ENCODE assay signal across 10 mouse cellular contexts in the genomic region with DNA sequence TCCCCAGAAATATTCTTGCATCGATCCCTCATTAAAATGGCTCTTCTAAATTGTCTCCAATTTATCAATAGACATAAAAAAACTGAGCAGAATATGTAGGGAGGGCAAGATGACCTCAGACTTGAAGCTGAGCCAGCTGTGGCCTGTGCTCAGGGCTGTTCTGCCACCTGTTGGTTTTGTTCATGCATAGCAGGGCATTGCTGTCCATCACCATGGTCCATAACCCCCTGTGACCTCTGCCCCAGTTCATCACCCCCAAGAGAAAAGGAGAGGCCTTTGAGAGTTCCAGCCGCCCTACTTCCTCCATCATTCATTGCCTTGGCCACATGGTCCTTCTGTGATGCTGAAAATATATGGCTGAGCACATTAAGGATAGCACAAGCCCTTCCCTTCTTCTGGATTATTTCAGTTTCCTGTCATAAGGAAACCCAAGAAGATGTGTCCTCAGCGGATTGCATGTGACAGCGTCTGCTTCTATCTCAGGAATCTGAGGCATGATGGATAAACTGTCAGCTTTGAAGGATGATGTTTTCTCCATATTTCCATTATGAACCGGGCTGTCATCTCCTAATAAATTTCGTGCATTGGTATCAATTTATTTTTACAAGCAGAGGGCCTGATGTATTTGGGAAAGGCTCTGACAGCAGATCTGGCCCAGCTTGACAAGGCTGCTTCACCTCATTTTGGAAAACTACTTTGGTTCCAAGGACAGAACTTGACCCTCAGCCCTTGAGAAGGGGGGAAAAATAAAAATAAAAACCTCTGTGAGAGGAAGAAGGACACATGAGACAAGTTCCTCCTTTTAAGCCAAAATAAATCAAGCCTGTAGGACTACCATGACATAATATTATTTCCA.
A peak's percentile ranks its signal among the peaks of the same experiment; 100 is the strongest.
DNase-seq lines count a peak whose midpoint lies in the region; ATAC-seq and TF ChIP-seq lines count a peak whose summit lies in the region.
"Had no signal": no experiment of that assay in that cellular context is flagged by ENCODE, and none has a peak within 500 bp of the region (broad histone marks: within the 10 kb centered on the region; RNA-seq: fewer than 3 reads in every experiment).

No protein-coding gene starts in this region.

- H3K36me3 ChIP-seq in E14TG2a.4 (ENCODE audit: insufficient read depth, low read length), result no peaks in the 10 kb centered on the region
- H3K36me3 ChIP-seq in limb, embryonic 15.5 days, result no peaks in the 10 kb centered on the region
- no peaks in the 10 kb centered on the region for H3K36me3 ChIP-seq in forebrain, postnatal 0 days (ENCODE audit: insufficient read depth)
- H3K36me3 ChIP-seq: embryonic facial prominence, embryonic 15.5 days; lung, embryonic 15.5 days had no signal

- WGBS in limb, embryonic 15.5 days, result 52% methylated on average over 6 of the region's 6 CpGs
- WGBS in forebrain, postnatal 0 days, result 75% methylated on average over 6 of the region's 6 CpGs

- no peak overlapping the region for H3K9ac ChIP-seq in limb, embryonic 15.5 days
- H3K9ac ChIP-seq in forebrain, postnatal 0 days, result no peak overlapping the region
- H3K9ac ChIP-seq: embryonic facial prominence, embryonic 15.5 days; lung, embryonic 15.5 days had no signal

- H3K27me3 ChIP-seq in E14TG2a.4 (ENCODE audit: insufficient read depth, low read length), result no peaks in the 10 kb centered on the region
- H3K27me3 ChIP-seq in limb, embryonic 15.5 days, result no peaks in the 10 kb centered on the region
- peaks cover 9% of the 10 kb centered on the region; the same call in 1 of the 2 replicates for H3K27me3 ChIP-seq in forebrain, postnatal 0 days (ENCODE audit: insufficient read depth, low read length)
- H3K27me3 ChIP-seq: embryonic facial prominence, embryonic 15.5 days; lung, embryonic 15.5 days had no signal

- peaks cover 8% of the 10 kb centered on the region; the same call in 1 of the 2 replicates for H3K4me1 ChIP-seq in E14TG2a.4 (replicated peaks; ENCODE audit: low read depth, low read length)
- H3K4me1 ChIP-seq in limb, embryonic 15.5 days, result peaks cover 17% of the 10 kb centered on the region; the same call in 1 of the 2 replicates
- H3K4me1 ChIP-seq in forebrain, postnatal 0 days (ENCODE audit: insufficient read depth), result no peaks in the 10 kb centered on the region

- H3K4me2 ChIP-seq in limb, embryonic 15.5 days, result no peak overlapping the region
- no peak overlapping the region for H3K4me2 ChIP-seq in forebrain, postnatal 0 days (ENCODE audit: low read depth)
- H3K4me2 ChIP-seq: embryonic facial prominence, embryonic 15.5 days; lung, embryonic 15.5 days had no signal

- DNase-seq in adrenal gland, adult (ENCODE audit: inconsistent age in 2 of 2, low spot score in 1 of 2), result peak; percentile 52 to 84
- DNase-seq in adrenal gland, postnatal 4 days (ENCODE audit: low spot score in 2 of 2), result no peak
- DNase-seq in forelimb bud, embryonic 11.5 days (ENCODE audit: low read depth, low spot score), result peak; percentile 52
- no peak for DNase-seq in frontal cortex, postnatal 25 days (ENCODE audit: low spot score in 2 of 2)
- DNase-seq in forebrain, postnatal 0 days, result no peak

- no peak overlapping the region for H3K4me3 ChIP-seq in E14TG2a.4 (replicated peaks; ENCODE audit: low read length)
- no peak overlapping the region for H3K4me3 ChIP-seq in limb, embryonic 15.5 days
- no peak overlapping the region for H3K4me3 ChIP-seq in forebrain, postnatal 0 days (ENCODE audit: low read depth, low read length)
- H3K4me3 ChIP-seq: embryonic facial prominence, embryonic 15.5 days; lung, embryonic 15.5 days had no signal

- no peaks in the 10 kb centered on the region for H3K9me3 ChIP-seq in E14TG2a.4 (ENCODE audit: low read length)
- H3K9me3 ChIP-seq in limb, embryonic 15.5 days, result no peaks in the 10 kb centered on the region
- no peaks in the 10 kb centered on the region for H3K9me3 ChIP-seq in forebrain, postnatal 0 days (ENCODE audit: low read length)
- H3K9me3 ChIP-seq: embryonic facial prominence, embryonic 15.5 days; lung, embryonic 15.5 days had no signal

- H3K27ac ChIP-seq in limb, embryonic 15.5 days, result peak overlapping the region; percentile 58
- no peak overlapping the region for H3K27ac ChIP-seq in forebrain, postnatal 0 days (ENCODE audit: low read depth, low read length)
- H3K27ac ChIP-seq: embryonic facial prominence, embryonic 15.5 days; lung, embryonic 15.5 days had no signal

- peak; percentile 24; the same call in 1 of the 2 replicates for TF ChIP-seq CTCF in E14TG2a.4 (conservative IDR thresholded peaks at IDR 0.05; ENCODE audit: low read length)
- no peak for TF ChIP-seq CTCF in forebrain, postnatal 0 days (IDR thresholded peaks at IDR 0.05; ENCODE audit: low read depth)

- ATAC-seq in limb, embryonic 15.5 days (ENCODE audit: insufficient number of reproducible peaks, low FRiP score, low TSS enrichment, low read depth), result no peak
- no peak for ATAC-seq in inflammation-experienced regulatory T-cells, adult 6 months
- ATAC-seq in forebrain, postnatal 0 days, result no peak

Comparison
In these comparisons a context has a peak if more than half of its experiments do, and no peak if none do; other contexts are left out.
1. DNase-seq: peak in adrenal gland, adult (2 of 2) and forelimb bud, embryonic 11.5 days (single experiment); none in adrenal gland, postnatal 4 days (0 of 2), frontal cortex, postnatal 25 days (0 of 2) and forebrain, postnatal 0 days (single experiment).